Comparison of ENCODE assay signal across 17 mouse cellular contexts in the genomic region with DNA sequence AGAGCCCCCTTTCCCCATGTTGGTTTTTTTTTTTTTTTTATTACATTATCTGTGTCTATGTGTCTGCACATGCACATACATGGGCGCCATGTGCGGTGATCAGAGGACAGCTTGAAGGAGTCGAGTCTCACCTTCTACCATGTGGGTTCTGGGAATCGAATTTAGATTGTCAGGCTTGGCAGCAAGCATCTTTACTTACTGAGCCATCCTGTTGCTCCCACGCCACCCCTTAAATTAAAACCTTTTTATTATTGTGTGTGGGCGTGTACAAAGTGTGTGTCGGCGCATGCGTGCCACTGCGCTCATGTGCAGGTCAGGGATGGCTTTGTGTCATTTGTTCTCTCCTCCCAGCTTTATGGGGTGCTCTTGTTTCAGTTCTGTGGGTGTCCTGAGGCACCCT. TPM values are rescaled to one million over a fixed set of nuclear protein-coding genes. Genes with fewer than 3 reads are reported as not detected.
DNase-seq lines count a peak whose midpoint lies in the region; ATAC-seq lines count a peak whose summit lies in the region.
"Had no signal": no experiment of that assay in that cellular context is flagged by ENCODE, and none has a peak within 500 bp of the region (broad histone marks: within the 10 kb centered on the region; RNA-seq: fewer than 3 reads in every experiment).

No protein-coding gene starts in this region.

- DNase-seq in frontal cortex, postnatal 10 days (ENCODE audit: low spot score in 2 of 2): no peak
- peak; percentile 49 for DNase-seq in layer of hippocampus, adult 11-12 months (ENCODE audit: low spot score)
- no peak for DNase-seq in layer of hippocampus, adult 9-10 months (ENCODE audit: low spot score)
- peak; percentile 41 to 45 for DNase-seq in left cerebral cortex, adult 9 months (ENCODE audit: low spot score in 2 of 2)
- no peak for DNase-seq in left cerebral cortex, adult 18-20 months (ENCODE audit: low spot score in 2 of 2)
- DNase-seq in spleen, postnatal 10 days (ENCODE audit: low spot score in 2 of 2): no peak
- DNase-seq: adrenal gland, postnatal 10 days; cerebellum, adult 11-12 months; cerebellum, adult 9-10 months; cerebellum, postnatal 25 days; forebrain, postnatal 0 days; gastrocnemius, postnatal 36 days; heart, adult 11 months; heart, postnatal 10 days had no signal

- ATAC-seq in frontal cortex, adult (ENCODE audit: low TSS enrichment): peak; percentile 38; the same call in 1 of the 2 replicates
- ATAC-seq: forebrain, postnatal 0 days; hindbrain, postnatal 0 days had no signal

RNA-seq across cellular contexts. Expression of a gene that starts 10.7 kb away (rescaled TPM):
- 10 to 100 TPM; 54.8 to 57.7 TPM for total RNA-seq in left cerebral cortex, adult 18-20 months (2021)

RNA-seq across cellular contexts. Expression of a gene that starts 11.1 kb away (rescaled TPM):
- total RNA-seq in left cerebral cortex, adult 18-20 months (2021): 1 to 10 TPM; 1.8 to 2.2 TPM
- total RNA-seq: hematopoietic stem cell, adult 5-6 weeks had no signal

RNA-seq across cellular contexts. Expression of a gene that starts 23.1 kb away (rescaled TPM):
- total RNA-seq in left cerebral cortex, adult 18-20 months (2021): 100 to 1,000 TPM; 217 to 224 TPM

RNA-seq across cellular contexts. Expression of a gene that starts 41.8 kb away (rescaled TPM):
- total RNA-seq in left cerebral cortex, adult 18-20 months (2021): 10 to 100 TPM; 47.5 to 52.8 TPM

RNA-seq across cellular contexts. Expression of a gene that starts 53.0 kb away (rescaled TPM):
- 10 to 100 TPM; 17.2 to 17.9 TPM for total RNA-seq in left cerebral cortex, adult 18-20 months (2021)

Comparison
In these comparisons a context has a peak if more than half of its experiments do, and no peak if none do; other contexts are left out.
1. DNase-seq: peak in layer of hippocampus, adult 11-12 months (single experiment) and left cerebral cortex, adult 9 months (2 of 2); none in frontal cortex, postnatal 10 days (0 of 2), layer of hippocampus, adult 9-10 months (single experiment), left cerebral cortex, adult 18-20 months (0 of 2) and spleen, postnatal 10 days (0 of 2).